Mouse (Mus musculus): Measurements from ENCODE around the gene Ly6g6c. TPM values are rescaled to one million over a fixed set of nuclear protein-coding genes. Genes with fewer than 3 reads are reported as not detected.

Ly6g6c gene
- polyA plus RNA-seq (2016; fragmentation: Nextera tagmentation; extraction: Ambion mirVana) = not detected in 2 replicates

DNA sequence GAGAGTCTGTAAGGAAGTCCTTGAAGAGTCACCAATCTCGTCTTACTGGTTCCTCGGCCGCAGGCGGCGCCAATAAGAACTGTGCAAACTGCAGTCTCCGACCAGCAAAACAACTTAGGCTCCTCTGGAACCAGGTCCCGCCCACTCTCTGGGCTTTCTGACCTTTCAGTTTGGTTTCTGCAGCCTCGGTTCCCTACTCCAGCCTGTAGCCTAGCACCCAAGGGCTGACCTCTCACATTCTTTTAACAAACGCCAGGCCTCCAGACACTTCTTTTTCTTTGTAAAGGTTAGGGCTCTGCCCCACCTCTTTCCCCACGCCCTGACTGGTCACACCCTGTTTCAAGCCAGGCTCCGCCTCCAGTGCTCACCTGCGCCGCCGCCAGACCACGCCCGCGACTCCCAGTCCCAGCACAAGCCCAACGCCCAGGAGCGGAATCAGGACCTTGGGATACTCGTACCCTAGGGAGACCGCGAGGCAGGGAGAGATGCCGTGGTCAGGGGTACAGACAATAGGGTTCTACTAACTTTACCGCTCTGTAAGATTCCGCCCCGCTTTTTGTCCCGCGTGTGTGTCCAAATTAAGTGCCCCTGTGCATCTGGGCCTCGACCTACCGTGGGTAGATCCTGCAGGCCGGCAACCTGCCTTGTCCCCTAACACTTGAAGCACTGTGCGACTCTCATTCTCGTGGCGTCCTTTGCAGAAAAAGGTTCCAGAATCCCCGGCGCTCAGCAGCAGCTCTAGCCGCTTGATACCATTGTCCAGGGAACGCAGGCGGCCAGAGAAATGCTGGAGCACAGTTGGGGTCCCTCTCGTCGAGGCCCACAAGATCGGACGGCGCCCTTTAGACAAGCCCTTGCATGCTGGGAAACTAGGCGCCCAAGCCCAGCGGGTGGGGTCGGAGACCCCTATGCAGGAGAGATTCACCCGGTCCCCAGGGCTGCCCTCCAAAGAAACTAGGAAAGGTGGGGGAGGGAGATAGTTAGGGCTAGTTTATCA, at the start of gene Ly6g6c:
Ly6g6c (plus strand) TSS at position 438 of the 997 bp plus-strand sequence.
- Histone ChIP-seq H3K27ac (no peak within 1 kb of the TSS), H3K4me1 (peaks cover 24% of the 10 kb centered on the region), H3K9ac (peak within 1 kb of the TSS; percentile 40; the same call in 1 of the 2 replicates), H3K9me3 (no peaks in the 10 kb centered on the region), H3K4me2 (replicated peaks) (peak within 1 kb of the TSS; percentile 61), H3K36me3 (peaks cover 27% of the 10 kb centered on the region), H3K4me3 (peak within 1 kb of the TSS; percentile 26), H3K27me3 (replicated peaks) (peaks cover 26% of the 10 kb centered on the region)
- WGBS = 2% methylated on average over 48 of the region's 48 CpGs
- ATAC-seq (ENCODE audit: low FRiP score, low read depth) = no peak

DNA sequence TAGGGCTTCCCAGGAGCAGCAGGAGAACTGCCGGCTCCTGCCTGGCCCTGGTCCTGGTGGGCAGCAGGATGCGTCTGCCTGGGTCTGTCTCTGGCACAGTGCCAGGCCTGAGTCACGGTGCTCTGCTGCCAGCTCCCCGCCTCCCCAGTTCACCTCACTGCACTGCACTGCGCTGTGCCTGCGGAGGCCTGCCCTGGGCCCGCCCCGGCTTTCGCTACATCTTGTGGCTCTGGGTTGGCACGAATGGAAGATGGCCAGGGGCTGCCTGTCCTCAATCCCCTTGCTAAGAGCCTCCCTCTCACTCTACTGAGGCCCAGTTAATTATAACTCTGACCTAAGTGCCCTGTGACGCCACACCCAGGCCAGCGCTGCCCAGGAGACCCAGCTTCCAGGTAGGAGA, 48.8 kb upstream of the Ly6g6c start, which contains the start of gene Vwa7:
Vwa7 (plus strand) TSS at position 204 of the 400 bp plus-strand sequence.
- no peak within 1 kb of the TSS for H3K4me2 ChIP-seq (replicated peaks)
- H3K9me3 ChIP-seq = no peaks in the 10 kb centered on the region
- no peak within 1 kb of the TSS for H3K4me3 ChIP-seq
- H3K4me1 ChIP-seq = peaks cover 6% of the 10 kb centered on the region
- H3K9ac ChIP-seq = 0 out of 2 replicates have a peak within 1 kb of the TSS, but pooled peaks have one; percentile 35
- no peak within 1 kb of the TSS for H3K27ac ChIP-seq
- 75% methylated on average over 12 of the region's 12 CpGs for WGBS
- H3K27me3 ChIP-seq (replicated peaks) = no peaks in the 10 kb centered on the region
- ATAC-seq (ENCODE audit: low FRiP score, low read depth) = peak; percentile 62
- peaks cover 62% of the 10 kb centered on the region for H3K36me3 ChIP-seq

GRCm38 (mm10) chr17:35016791-35017705, 48.1 kb upstream of the Ly6g6c start:
- Histone ChIP-seq H3K36me3 (peaks cover 56% of the 10 kb centered on the region), H3K4me2 (replicated peaks) (no peak overlapping the region), H3K4me3 (no peak overlapping the region), H3K9me3 (no peaks in the 10 kb centered on the region), H3K9ac (no peak overlapping the region), H3K27ac (no peak overlapping the region), H3K27me3 (replicated peaks) (no peaks in the 10 kb centered on the region), H3K4me1 (peaks cover 8% of the 10 kb centered on the region)
- ATAC-seq (ENCODE audit: low FRiP score, low read depth) = no peak
- WGBS = 84% methylated on average over 10 of the region's 10 CpGs

GRCm38 (mm10) chr17:35017706-35018030, 47.5 kb upstream of the Ly6g6c start:
- H3K36me3 ChIP-seq = peaks cover 50% of the 10 kb centered on the region
- 70% methylated on average over 14 of the region's 14 CpGs for WGBS

GRCm38 (mm10) chr17:35018171-35018570, 47.0 kb upstream of the Ly6g6c start:
- H3K27ac ChIP-seq = no peak overlapping the region
- no peak overlapping the region for H3K4me2 ChIP-seq (replicated peaks)
- whole genome bisulfite sequencing = 84% methylated on average over 3 of the region's 3 CpGs
- H3K9me3 ChIP-seq = no peaks in the 10 kb centered on the region
- H3K4me1 ChIP-seq = peaks cover 8% of the 10 kb centered on the region
- peaks cover 45% of the 10 kb centered on the region for H3K36me3 ChIP-seq
- ATAC-seq (ENCODE audit: low FRiP score, low read depth) = no peak
- H3K27me3 ChIP-seq (replicated peaks) = no peaks in the 10 kb centered on the region
- H3K4me3 ChIP-seq = no peak overlapping the region
- no peak overlapping the region for H3K9ac ChIP-seq

More at GRCm38 (mm10) chr17:35017706-35018030, 47.5 kb upstream of the Ly6g6c start:
- no peak overlapping the region for H3K4me3 ChIP-seq
- H3K4me1 ChIP-seq = peaks cover 8% of the 10 kb centered on the region
- H3K27me3 ChIP-seq (replicated peaks) = no peaks in the 10 kb centered on the region
- no peaks in the 10 kb centered on the region for H3K9me3 ChIP-seq
- no peak for ATAC-seq (ENCODE audit: low FRiP score, low read depth)
- no peak overlapping the region for H3K4me2 ChIP-seq (replicated peaks)
- no peak overlapping the region for H3K9ac ChIP-seq
- no peak overlapping the region for H3K27ac ChIP-seq

- H3K36me3 ChIP-seq = peaks cover 27% of the 10 kb centered on the region
- H3K9ac ChIP-seq = no peak overlapping the region
- H3K4me1 ChIP-seq = peaks cover 8% of the 10 kb centered on the region
- H3K4me3 ChIP-seq = no peak overlapping the region
- no peaks in the 10 kb centered on the region for H3K27me3 ChIP-seq (replicated peaks)
- no peak for ATAC-seq (ENCODE audit: low FRiP score, low read depth)
- H3K9me3 ChIP-seq = no peaks in the 10 kb centered on the region
- 78% methylated on average over 11 of the region's 11 CpGs for whole genome bisulfite sequencing
- no peak overlapping the region for H3K27ac ChIP-seq
- H3K4me2 ChIP-seq (replicated peaks) = no peak overlapping the region
These were observed 45.3 kb upstream of the Ly6g6c start for GRCm38 (mm10) chr17:35019894-35020293.

DNA sequence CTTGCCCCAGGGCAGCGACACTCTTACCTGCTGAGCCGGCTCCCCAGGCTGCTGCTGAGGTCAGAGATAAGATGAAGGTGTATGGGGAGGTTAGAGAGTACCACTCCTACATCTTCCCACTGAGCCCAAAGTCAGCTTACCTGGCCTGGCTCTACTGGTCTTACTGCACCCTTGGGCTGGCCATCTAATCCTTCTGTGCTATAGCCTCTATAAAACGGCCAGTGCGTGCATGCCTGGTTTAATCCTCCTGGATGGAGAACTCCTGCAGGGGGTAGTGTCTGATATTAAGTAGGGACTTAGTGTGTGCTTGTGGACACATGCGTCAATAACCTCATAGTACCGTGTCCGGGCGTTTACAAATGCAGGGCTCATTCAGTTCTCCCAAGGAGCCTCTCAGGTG, 44.6 kb upstream of the Ly6g6c start:
- WGBS = 89% methylated on average over 8 of the region's 8 CpGs
- Histone ChIP-seq H3K9me3 (no peaks in the 10 kb centered on the region), H3K27me3 (replicated peaks) (no peaks in the 10 kb centered on the region), H3K4me3 (no peak overlapping the region), H3K9ac (no peak overlapping the region), H3K4me2 (replicated peaks) (no peak overlapping the region), H3K4me1 (peaks cover 8% of the 10 kb centered on the region), H3K27ac (no peak overlapping the region), H3K36me3 (peaks cover 21% of the 10 kb centered on the region)
- no peak for ATAC-seq (ENCODE audit: low FRiP score, low read depth)

DNA sequence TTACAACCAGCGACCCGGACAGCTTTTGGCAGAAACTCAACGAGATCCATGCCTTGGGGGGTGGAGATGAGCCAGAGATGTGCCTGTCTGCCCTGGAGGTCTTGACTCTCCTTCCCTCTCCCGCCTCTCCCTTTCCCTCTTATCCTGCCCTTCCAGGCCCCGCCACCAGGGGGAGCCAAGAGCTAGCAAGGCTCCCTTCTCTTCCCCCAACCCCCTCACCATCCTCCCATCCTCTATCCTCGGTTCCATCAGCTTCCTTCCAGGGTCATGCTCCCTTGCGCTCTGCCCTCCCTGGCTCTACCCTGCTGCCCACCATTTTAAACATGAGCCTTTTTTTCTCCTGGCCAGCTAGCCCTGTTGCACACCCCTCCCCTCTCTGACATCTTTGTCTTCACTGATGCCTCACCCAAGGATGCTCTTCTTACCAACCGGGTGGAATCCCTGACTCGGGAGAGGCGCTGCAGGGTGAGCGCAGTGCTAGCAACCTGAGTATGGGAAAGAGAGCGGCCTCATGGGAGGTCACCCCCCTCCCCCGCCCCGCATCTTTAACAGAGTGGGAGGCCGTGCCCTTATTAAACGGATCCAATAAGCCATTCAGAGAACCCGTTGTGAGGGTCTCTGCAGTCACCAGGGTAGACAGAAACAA, 43.9 kb upstream of the Ly6g6c start:
- H3K36me3 ChIP-seq = peaks cover 13% of the 10 kb centered on the region
- ATAC-seq (ENCODE audit: low FRiP score, low read depth) = no peak
- peak overlapping the region; percentile 32 for H3K4me2 ChIP-seq (replicated peaks)
- H3K9ac ChIP-seq = 0 out of 2 replicates have a peak overlapping the region, but pooled peaks have one; percentile 8
- peaks cover 10% of the 10 kb centered on the region for H3K4me1 ChIP-seq
- H3K27me3 ChIP-seq (replicated peaks) = no peaks in the 10 kb centered on the region
- H3K4me3 ChIP-seq = no peak overlapping the region
- H3K27ac ChIP-seq = no peak overlapping the region
- no peaks in the 10 kb centered on the region for H3K9me3 ChIP-seq
- 12% methylated on average over 17 of the region's 17 CpGs for WGBS

DNA sequence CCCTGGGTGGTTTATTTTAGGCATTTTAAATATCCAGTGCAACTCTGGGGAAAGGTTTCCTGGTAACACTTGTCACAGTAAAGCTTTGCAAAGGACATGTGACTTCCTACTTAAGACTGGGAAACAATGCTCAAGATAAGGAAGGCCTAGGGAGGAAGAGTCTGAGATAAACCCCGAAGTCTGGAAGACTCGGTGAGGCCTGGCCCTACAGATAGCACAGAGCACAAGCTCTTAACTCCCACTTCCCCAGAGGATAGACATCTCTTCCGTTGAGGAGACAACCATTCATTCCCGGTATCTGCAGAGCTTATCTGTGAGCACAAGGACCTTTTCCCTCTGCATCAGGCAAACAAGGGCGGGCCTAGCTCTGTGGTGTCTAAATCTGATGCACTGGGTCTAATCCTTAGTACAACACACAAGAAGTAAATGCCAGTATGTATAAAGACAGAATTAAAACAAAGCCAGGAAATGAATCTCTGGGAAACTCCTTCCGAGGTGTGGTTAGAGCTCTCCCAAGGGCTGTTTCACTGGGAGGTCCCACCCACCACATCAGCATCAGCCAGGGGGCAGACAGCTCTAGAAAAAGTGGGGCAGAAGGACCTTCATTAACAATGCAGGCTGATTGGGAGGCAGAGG, 43.2 kb upstream of the Ly6g6c start:
- no peaks in the 10 kb centered on the region for H3K27me3 ChIP-seq (replicated peaks)
- peaks cover 10% of the 10 kb centered on the region for H3K4me1 ChIP-seq
- peaks cover 7% of the 10 kb centered on the region; the same call in 1 of the 2 replicates for H3K36me3 ChIP-seq
- H3K4me2 ChIP-seq (replicated peaks) = no peak overlapping the region
- no peak overlapping the region for H3K27ac ChIP-seq
- no peak overlapping the region for H3K9ac ChIP-seq
- WGBS = 71% methylated on average over 6 of the region's 6 CpGs
- H3K4me3 ChIP-seq = no peak overlapping the region
- no peaks in the 10 kb centered on the region for H3K9me3 ChIP-seq
- no peak for ATAC-seq (ENCODE audit: low FRiP score, low read depth)

DNA sequence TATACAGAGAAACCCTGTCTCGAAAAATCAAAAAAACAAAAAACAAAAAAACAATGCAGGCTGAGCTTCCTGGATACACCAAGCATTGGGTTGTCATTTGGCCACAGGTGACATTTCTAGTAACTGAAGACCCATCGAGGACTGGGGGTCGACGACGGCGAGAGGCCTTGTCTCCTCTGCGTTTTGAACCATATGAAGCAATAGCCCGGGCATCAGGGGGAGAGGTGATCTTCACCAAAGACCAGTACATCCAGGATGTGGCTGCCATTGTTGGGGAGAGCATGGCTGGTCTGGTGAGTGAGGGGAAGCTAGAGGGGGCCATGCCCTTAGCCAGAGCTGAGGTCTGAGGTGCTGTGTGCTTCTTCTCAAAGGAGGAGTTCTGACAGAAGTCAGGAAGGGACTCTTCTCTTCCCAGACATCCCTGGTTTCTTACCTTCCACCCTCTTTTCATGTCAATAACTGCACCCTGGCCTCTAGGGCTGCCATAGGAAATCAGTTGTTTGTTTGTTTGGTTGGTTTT, 42.6 kb upstream of the Ly6g6c start:
- Histone ChIP-seq H3K27ac (no peak overlapping the region), H3K9ac (no peak overlapping the region), H3K4me3 (no peak overlapping the region), H3K9me3 (no peaks in the 10 kb centered on the region), H3K4me1 (peaks cover 14% of the 10 kb centered on the region), H3K36me3 (peaks cover 2% of the 10 kb centered on the region; the same call in 1 of the 2 replicates), H3K27me3 (replicated peaks) (no peaks in the 10 kb centered on the region), H3K4me2 (replicated peaks) (no peak overlapping the region)
- no peak for ATAC-seq (ENCODE audit: low FRiP score, low read depth)
- WGBS = 93% methylated on average over 8 of the region's 8 CpGs

DNA sequence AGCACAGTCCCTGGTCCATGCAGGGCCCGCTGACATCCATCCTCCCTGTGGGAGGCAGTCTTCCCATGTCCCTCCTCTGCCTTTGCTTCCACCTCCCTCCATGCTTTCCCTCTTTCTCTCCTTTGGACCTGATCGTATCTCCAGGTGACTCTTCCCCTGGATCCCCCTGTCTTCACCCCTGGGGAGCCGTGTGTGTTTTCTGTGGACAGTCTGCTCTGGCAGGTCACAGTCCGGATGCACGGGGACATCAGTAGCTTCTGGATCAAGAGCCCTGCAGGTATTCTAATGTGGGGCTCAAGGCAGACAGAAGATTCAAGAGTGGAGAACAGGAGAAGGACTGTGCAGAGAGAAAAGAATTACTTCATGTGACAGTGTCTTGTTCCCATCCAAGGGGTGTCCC, 42.0 kb upstream of the Ly6g6c start:
- 87% methylated on average over 5 of the region's 5 CpGs for WGBS
- no peak overlapping the region for H3K4me3 ChIP-seq
- no peaks in the 10 kb centered on the region for H3K27me3 ChIP-seq (replicated peaks)
- no peaks in the 10 kb centered on the region; the same call in 1 of the 2 replicates for H3K36me3 ChIP-seq
- peaks cover 14% of the 10 kb centered on the region for H3K4me1 ChIP-seq
- no peaks in the 10 kb centered on the region for H3K9me3 ChIP-seq
- no peak for ATAC-seq (ENCODE audit: low FRiP score, low read depth)
- H3K27ac ChIP-seq = no peak overlapping the region
- no peak overlapping the region for H3K9ac ChIP-seq
- H3K4me2 ChIP-seq (replicated peaks) = no peak overlapping the region
